Mouse (Mus musculus): ENCODE measurements around the gene Whrn.

DNA sequence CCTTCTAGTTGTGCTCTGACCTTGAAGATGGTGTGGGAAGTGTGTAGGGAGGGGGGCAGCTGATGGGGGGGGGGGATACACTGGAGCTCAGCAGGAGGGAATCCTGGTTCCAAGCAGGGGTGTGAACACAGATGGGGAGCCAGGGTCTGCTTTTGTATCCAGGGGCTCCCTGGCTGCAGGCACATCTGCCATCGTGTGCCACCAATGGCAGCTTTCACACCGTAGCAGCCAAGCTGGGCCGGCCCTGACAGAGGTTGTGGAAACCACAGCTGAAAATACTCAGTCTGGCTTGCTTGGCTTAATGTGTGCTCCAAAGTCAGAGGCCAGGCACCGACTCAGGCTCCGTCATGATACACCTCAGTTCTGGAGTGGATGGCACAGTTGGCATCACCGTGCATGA, 107.8 kb downstream of the Whrn start:
- TF ChIP-seq CTCF (IDR thresholded peaks at IDR 0.05; ENCODE audit: extremely low read depth, insufficient read depth, insufficient read length, insufficient replicate concordance) (no peak), POLR2A (IDR thresholded peaks at IDR 0.05; ENCODE audit: low read depth, low read length) (no peak)

Data from spleen, adult 2 months (tissue).